Mouse (Mus musculus) liver, adult 2 months (tissue): ENCODE measurements at regions not wholly inside any gene's neighbourhood (a gene's known extent, or its start where the extent isn't known, plus 50 kb on each side); places are given as distances from the start of the nearest gene placed in this dataset.

ENCODE experiments used
- CTCF ChIP-seq: fragments of 200-500 bp; IDR thresholded peaks from 2 replicates; pipeline ENCODE4 v1.5.1; 2011; ENCODE audit warnings: low read depth, low read length, control low read depth
- POLR2A ChIP-seq: fragments of 200-500 bp; IDR thresholded peaks from 2 replicates; pipeline ENCODE4 v1.6.1; 2011; ENCODE audit warnings: low read length, control low read depth; ENCODE audit not compliant: insufficient read depth; ENCODE audit errors: extremely low read depth

DNA sequence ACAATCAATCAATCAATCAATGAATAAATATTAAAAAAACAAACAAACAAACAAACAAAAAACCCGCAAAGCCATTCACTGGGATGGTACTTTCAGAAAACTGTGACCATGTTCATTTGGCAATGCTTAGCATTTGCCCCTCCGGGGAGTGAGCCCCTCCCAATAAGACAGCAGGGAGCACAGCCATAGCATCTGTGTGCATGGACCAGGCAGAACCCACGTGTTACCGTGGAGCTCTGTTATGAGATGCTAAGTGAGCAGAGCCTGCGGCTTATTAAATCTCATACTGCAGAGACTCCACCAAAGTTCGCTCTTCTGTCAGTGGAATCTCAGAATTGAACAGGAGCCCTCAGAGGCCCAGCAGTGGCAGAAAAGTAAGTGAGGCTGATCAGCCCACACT lies 438.7 kb upstream of the Atp11b start:
- TF ChIP-seq CTCF (no peak), POLR2A (no peak)
